Mouse (Mus musculus): Measurements from ENCODE around the gene Jazf1.

- TF ChIP-seq POLR2A (IDR thresholded peaks at IDR 0.05; ENCODE audit: low read depth, low read length) (no peak), CTCF (IDR thresholded peaks at IDR 0.05; ENCODE audit: borderline replicate concordance, insufficient read depth, low read length) (no peak)
Observed at GRCm38 (mm10) chr6:53021081-53021480, 47.4 kb downstream of the Jazf1 start.

All from embryonic fibroblast, embryonic 13.5 days (primary cell).